Mouse (Mus musculus) myocyte (in vitro differentiated cells): Measurements from ENCODE around the gene Sart1. TPM values are rescaled to one million over a fixed set of nuclear protein-coding genes. Genes with fewer than 3 reads are reported as not detected.

Experiments
- H3K27me3 ChIP-seq: one replicate; pipeline ENCODE4 v1.6.1; 2011; ENCODE audit not compliant: control insufficient read depth, insufficient read depth, insufficient read length
- H3K36me3 ChIP-seq: one replicate; pipeline ENCODE4 v1.6.1; 2011; ENCODE audit not compliant: control insufficient read depth, insufficient read depth
- H3K4me2 ChIP-seq: one replicate; pipeline ENCODE4 v1.6.1; 2011; ENCODE audit warnings: low read depth, control low read depth
- H3K4me3 ChIP-seq: one replicate; pipeline ENCODE4 v1.5.1; 2011; ENCODE audit warnings: mild to moderate bottlenecking, control low read depth, moderate library complexity
- H3K79me2 ChIP-seq: one replicate; pipeline ENCODE4 v1.6.1; 2011; ENCODE audit not compliant: control insufficient read depth, insufficient read depth
- H3ac ChIP-seq: one replicate; pipeline ENCODE4 v1.6.1; 2011; ENCODE audit not compliant: control insufficient read depth, insufficient read length
- CEBPB ChIP-seq: IDR thresholded peaks from 2 replicates; pipeline ENCODE4 v1.6.1; 2011; ENCODE audit warnings: mild to moderate bottlenecking, moderate library complexity; ENCODE audit not compliant: poor library complexity, insufficient read depth, severe bottlenecking
- E2F4 ChIP-seq: IDR thresholded peaks from one replicate; pipeline ENCODE4 v1.6.1; 2011; ENCODE audit warnings: mild to moderate bottlenecking, control low read depth, moderate library complexity; ENCODE audit not compliant: insufficient read depth
- MAX ChIP-seq: IDR thresholded peaks from one replicate; pipeline ENCODE4 v1.6.1; 2011; ENCODE audit warnings: low read depth, mild to moderate bottlenecking, control low read depth
- MYOD1 ChIP-seq, 3 experiments: IDR thresholded peaks; one replicate each; pipeline ENCODE4 v1.6.1; 2011; ENCODE audit warnings: control low read depth in 2 of 3, low read depth in 2 of 3, mild to moderate bottlenecking in 2 of 3, moderate library complexity in 1 of 3; ENCODE audit not compliant: insufficient read length in 2 of 3, control insufficient read depth in 1 of 3
- MYOG ChIP-seq, 3 experiments: IDR thresholded peaks; one replicate each; pipeline ENCODE4 v1.6.1; 2011; ENCODE audit warnings: control low read depth in 2 of 3, low read depth in 2 of 3, mild to moderate bottlenecking in 2 of 3; ENCODE audit not compliant: insufficient read length in 2 of 3, control insufficient read depth in 1 of 3, insufficient read depth in 1 of 3
- POLR2A ChIP-seq: IDR thresholded peaks from one replicate; pipeline ENCODE4 v1.6.1; 2011; ENCODE audit warnings: low read depth, mild to moderate bottlenecking, control low read depth, moderate library complexity; ENCODE audit not compliant: insufficient read length
- POLR2AphosphoS2 ChIP-seq: IDR thresholded peaks from one replicate; pipeline ENCODE4 v1.6.1; 2011; ENCODE audit warnings: low read depth, control low read depth; ENCODE audit not compliant: insufficient read length
- REST ChIP-seq: IDR thresholded peaks from one replicate; pipeline ENCODE4 v1.6.1; 2011; ENCODE audit warnings: mild to moderate bottlenecking, control low read depth, moderate library complexity; ENCODE audit not compliant: insufficient read depth, insufficient read length
- SRF ChIP-seq: IDR thresholded peaks from one replicate; pipeline ENCODE4 v1.6.1; 2011; ENCODE audit warnings: low read depth; ENCODE audit not compliant: control insufficient read depth, insufficient read length
- TCF12 ChIP-seq: IDR thresholded peaks from one replicate; pipeline ENCODE4 v1.6.1; 2011; ENCODE audit warnings: mild to moderate bottlenecking, control low read depth; ENCODE audit not compliant: poor library complexity, insufficient read depth, severe bottlenecking
- TCF3 ChIP-seq: IDR thresholded peaks from one replicate; pipeline ENCODE4 v1.6.1; 2011; ENCODE audit warnings: low read depth, control low read depth; ENCODE audit not compliant: insufficient read length
- USF1 ChIP-seq: IDR thresholded peaks from one replicate; pipeline ENCODE4 v1.6.1; 2011; ENCODE audit warnings: low read depth, mild to moderate bottlenecking, control low read depth, moderate library complexity
- polyA plus RNA-seq: library from polyadenylated mRNA; unstranded; fragments of >200 nt; fragmentation: generic; extraction: Trizol; gene quantifications from one replicate; pipeline ENCODE4 v1.2.1, GENCODE M21; 2012; ENCODE audit warnings: missing spikeins

Sart1 gene
- polyA plus RNA-seq, 1 experiment = 55.6 TPM

DNA sequence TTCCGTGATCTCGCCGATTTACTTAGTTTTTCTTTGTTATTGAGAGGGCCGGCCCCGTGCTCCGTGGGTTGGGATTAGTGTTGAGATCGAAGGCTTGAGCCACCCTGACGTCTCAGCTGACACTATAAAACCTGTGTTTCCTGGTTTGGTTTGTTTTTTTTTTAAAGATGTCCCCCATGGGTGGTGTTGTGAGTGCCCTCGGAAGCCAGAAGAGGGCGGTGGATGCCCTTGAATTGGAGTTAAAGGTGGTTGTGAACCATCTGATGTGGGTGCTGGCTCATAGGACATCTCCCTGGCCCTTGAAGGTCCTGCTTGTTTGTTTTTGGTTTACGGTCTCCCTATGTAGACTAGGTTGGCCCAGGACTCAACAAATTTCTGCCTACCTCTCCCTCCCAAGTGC is 21.0 kb downstream of the Sart1 start:
- Histone ChIP-seq H3K36me3 (peaks cover 30% of the 10 kb centered on the region), H3K79me2 (peaks cover 55% of the 10 kb centered on the region), H3K4me3 (peak overlapping the region; percentile 93), H3ac (peak overlapping the region; percentile 69), H3K27me3 (no peaks in the 10 kb centered on the region), H3K4me2 (peak overlapping the region; percentile 92)
- TF ChIP-seq CEBPB (no peak), USF1 (no peak), MAX (no peak), MYOG (IDR thresholded peaks at IDR 0.05; ENCODE audit: control insufficient read depth in 1 of 3, insufficient read depth in 1 of 3, insufficient read length in 2 of 3, low read depth in 2 of 3) (no peak), E2F4 (no peak), TCF12 (no peak)

DNA sequence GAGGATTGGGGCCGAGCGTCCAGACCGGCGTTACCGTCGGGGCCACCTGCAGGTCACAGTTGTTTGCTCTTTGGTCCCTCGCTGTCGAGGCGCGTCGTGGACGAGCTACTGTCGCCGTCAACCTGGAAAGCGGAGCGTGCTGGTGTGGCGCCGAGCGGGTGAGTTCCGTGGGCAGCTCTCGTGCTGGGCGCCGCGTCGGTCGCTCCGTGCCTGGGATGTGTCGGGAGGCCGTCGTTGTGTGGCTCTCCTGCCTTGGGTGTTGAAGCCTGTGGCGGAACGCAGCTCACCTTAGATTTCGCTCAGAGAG is 21.5 kb downstream of the Sart1 start, which contains the start of gene Banf1:
Banf1 (minus strand) TSS at position 116 of the 307 bp plus-strand sequence.
- Histone ChIP-seq H3K4me2 (peak within 1 kb of the TSS; percentile 93), H3K36me3 (peaks cover 25% of the 10 kb centered on the region)
- TF ChIP-seq TCF3 (no peak), MAX (no peak), TCF12 (no peak), CEBPB (no peak), POLR2A (peak; percentile 79), MYOG (IDR thresholded peaks at IDR 0.05; ENCODE audit: control insufficient read depth in 1 of 3, insufficient read depth in 1 of 3, insufficient read length in 2 of 3, low read depth in 2 of 3) (peak in 1 of 3 experiments; percentile 17), POLR2AphosphoS2 (peak; percentile 88), E2F4 (no peak), USF1 (no peak), REST (no peak), MYOD1 (IDR thresholded peaks at IDR 0.05; ENCODE audit: control insufficient read depth in 1 of 3, insufficient read length in 2 of 3, low read depth in 2 of 3) (no peak), SRF (peak; percentile 40)

DNA sequence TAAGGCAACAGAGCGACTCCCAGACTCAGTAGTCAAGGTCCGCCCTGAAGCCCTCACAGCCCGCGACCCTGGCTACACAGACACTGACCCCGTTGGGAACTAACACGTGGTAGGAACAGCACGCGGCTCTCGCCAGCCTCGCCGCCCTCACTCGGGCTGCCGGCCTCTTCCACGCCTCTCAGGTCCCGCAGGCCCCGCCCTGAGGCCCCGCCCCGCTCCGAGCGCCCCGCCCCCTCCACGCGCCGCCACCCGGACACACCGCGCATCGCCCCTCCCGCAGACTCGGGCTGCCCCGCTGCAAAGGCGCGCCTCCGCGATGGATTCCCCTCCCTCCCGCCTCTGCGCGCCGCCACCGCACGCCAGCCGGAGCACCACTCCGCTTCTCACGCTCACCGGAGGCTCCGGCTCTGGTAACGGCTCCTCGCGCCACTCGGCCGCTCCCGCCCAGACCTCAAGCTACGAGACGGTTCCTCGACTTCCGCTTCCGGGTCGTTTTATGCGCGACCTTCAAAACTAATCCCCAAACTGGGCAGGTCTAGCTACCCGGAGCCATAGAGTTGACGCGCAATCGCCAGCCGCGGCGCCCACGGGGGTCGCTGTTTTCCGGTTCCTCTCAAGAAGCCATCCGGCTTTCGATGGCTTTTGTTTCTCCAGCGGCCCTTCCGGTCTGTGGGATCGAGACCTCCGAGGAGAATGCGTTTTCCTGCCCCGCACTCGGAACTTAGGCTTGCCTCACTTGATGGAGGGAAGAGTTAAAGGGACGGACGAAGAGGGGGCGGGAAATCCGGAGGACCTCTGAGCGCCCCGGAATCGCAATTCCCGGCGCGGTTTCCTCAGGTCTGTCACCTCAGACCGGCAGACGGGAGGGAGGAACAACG is 22.1 kb downstream of the Sart1 start, which contains the start of gene Eif1ad:
Eif1ad (plus strand) TSS at position 567 of the 878 bp plus-strand sequence.
- Histone ChIP-seq H3K27me3 (no peaks in the 10 kb centered on the region), H3K36me3 (peaks cover 19% of the 10 kb centered on the region), H3K4me2 (peak within 1 kb of the TSS; percentile 93), H3K4me3 (peak within 1 kb of the TSS; percentile 93), H3K79me2 (peaks cover 55% of the 10 kb centered on the region), H3ac (peak within 1 kb of the TSS; percentile 69)
- TF ChIP-seq CEBPB (no peak), MYOD1 (IDR thresholded peaks at IDR 0.05; ENCODE audit: control insufficient read depth in 1 of 3, insufficient read length in 2 of 3, low read depth in 2 of 3) (peak in 1 of 3 experiments; percentile 17), POLR2AphosphoS2 (peak; percentile 86), TCF3 (no peak), REST (no peak), E2F4 (peak; percentile 76), POLR2A (peak; percentile 94), MAX (peak; percentile 23), SRF (no peak), TCF12 (no peak), USF1 (no peak), MYOG (IDR thresholded peaks at IDR 0.05; ENCODE audit: control insufficient read depth in 1 of 3, insufficient read depth in 1 of 3, insufficient read length in 2 of 3, low read depth in 2 of 3) (no peak)

More for the DNA sequence above, 21.5 kb downstream of the Sart1 start, which contains the start of gene Banf1:
- Histone ChIP-seq H3K27me3 (no peaks in the 10 kb centered on the region), H3K79me2 (peaks cover 55% of the 10 kb centered on the region), H3K4me3 (peak within 1 kb of the TSS; percentile 93), H3ac (peak within 1 kb of the TSS; percentile 69)

- peak; percentile 12 for TF ChIP-seq POLR2A
- TF ChIP-seq POLR2AphosphoS2 = peak; percentile 23
- TF ChIP-seq USF1 = no peak
- TF ChIP-seq MYOD1 (IDR thresholded peaks at IDR 0.05; ENCODE audit: control insufficient read depth in 1 of 3, insufficient read length in 2 of 3, low read depth in 2 of 3) = peak in 1 of 3 experiments; percentile 24
- Histone ChIP-seq H3K27me3 (no peaks in the 10 kb centered on the region), H3ac (peak overlapping the region; percentile 69), H3K36me3 (peaks cover 13% of the 10 kb centered on the region), H3K79me2 (peaks cover 55% of the 10 kb centered on the region), H3K4me2 (peak overlapping the region; percentile 93), H3K4me3 (peak overlapping the region; percentile 93)
Measured at GRCm38 (mm10) chr19:5365751-5366150, 22.8 kb downstream of the Sart1 start.

- H3ac ChIP-seq = no peak overlapping the region
- no peaks in the 10 kb centered on the region for H3K27me3 ChIP-seq
- no peak for TF ChIP-seq MYOG (IDR thresholded peaks at IDR 0.05; ENCODE audit: control insufficient read depth in 1 of 3, insufficient read depth in 1 of 3, insufficient read length in 2 of 3, low read depth in 2 of 3)
- TF ChIP-seq POLR2A = no peak
- H3K36me3 ChIP-seq = no peaks in the 10 kb centered on the region
- H3K4me3 ChIP-seq = no peak overlapping the region
- H3K79me2 ChIP-seq = peaks cover 51% of the 10 kb centered on the region
- H3K4me2 ChIP-seq = no peak overlapping the region
Measured at GRCm38 (mm10) chr19:5364124-5364523, 24.4 kb downstream of the Sart1 start.
